Mouse (Mus musculus) neural tube, embryonic 14.5 days (tissue): ENCODE results near the gene Pros1. TPM values are rescaled to one million over a fixed set of nuclear protein-coding genes. Genes with fewer than 3 reads are reported as not detected.
A peak's percentile ranks its signal among the peaks of the same experiment; 100 is the strongest.

ENCODE experiments used
- ATAC-seq: fragments of 200-750 bp; cut with Nextera tagmentation; 2 replicates; pipeline ENCODE4 v1.8.0; 2017; ENCODE audit warnings: low read depth, mild to moderate bottlenecking, moderate TSS enrichment, moderate library complexity
- H3K27ac ChIP-seq: fragments of 300-500 bp; sonication (generic); 2 replicates; pipeline ENCODE4 v1.5.1; 2014; ENCODE audit warnings: low read depth, mild to moderate bottlenecking, control low read depth, low read length, moderate library complexity, mixed read lengths
- H3K27me3 ChIP-seq: fragments of 300-500 bp; sonication (generic); 2 replicates; pipeline ENCODE4 v1.6.1; 2014; ENCODE audit warnings: low read length; ENCODE audit not compliant: control insufficient read depth, insufficient read depth
- H3K36me3 ChIP-seq: fragments of 300-500 bp; sonication (generic); 2 replicates; pipeline ENCODE4 v1.6.1; 2014; ENCODE audit warnings: low read length, mixed read lengths; ENCODE audit not compliant: control insufficient read depth, insufficient read depth
- H3K4me1 ChIP-seq: fragments of 300-500 bp; sonication (generic); 2 replicates; pipeline ENCODE4 v1.6.1; 2014; ENCODE audit warnings: low read length; ENCODE audit not compliant: control insufficient read depth, insufficient read depth
- H3K4me2 ChIP-seq: fragments of 300-500 bp; sonication (generic); 2 replicates; pipeline ENCODE4 v1.6.1; 2014; ENCODE audit warnings: mild to moderate bottlenecking, low read depth, low read length, control low read depth
- H3K4me3 ChIP-seq: fragments of 300-500 bp; sonication (generic); 2 replicates; pipeline ENCODE4 v1.5.1; 2014; ENCODE audit warnings: low read depth, low read length, control low read depth, mixed read lengths
- H3K9ac ChIP-seq: fragments of 300-500 bp; sonication (generic); replicated peaks from 2 replicates; pipeline ENCODE4 v1.6.1; 2014; ENCODE audit warnings: low read depth, mild to moderate bottlenecking, control low read depth, low read length, mixed read lengths
- H3K9me3 ChIP-seq: fragments of 300-500 bp; sonication (generic); 2 replicates; pipeline ENCODE4 v1.6.1; 2016; ENCODE audit warnings: low read length; ENCODE audit not compliant: control insufficient read depth
- WGBS: fragments of 180-500 bp; shearing (Covaris S2); extraction: QIAGEN DNeasy Blood & Tissue Kit; methylation state at CpG from one replicate; pipeline ENCODE4 v1.1.7; 2014; 5-methylcytosine and 5-hydroxymethylcytosine counted together
- polyA plus RNA-seq: library from polyadenylated mRNA; unstranded; fragments of >200 nt; fragmentation: Nextera tagmentation; extraction: Ambion mirVana; gene quantifications from 2 replicates; pipeline ENCODE4 v1.2.1, GENCODE M21; 2014

The Pros1 gene
- polyA plus RNA-seq, 1 experiment from 2014 or later: 12.2 TPM

DNA sequence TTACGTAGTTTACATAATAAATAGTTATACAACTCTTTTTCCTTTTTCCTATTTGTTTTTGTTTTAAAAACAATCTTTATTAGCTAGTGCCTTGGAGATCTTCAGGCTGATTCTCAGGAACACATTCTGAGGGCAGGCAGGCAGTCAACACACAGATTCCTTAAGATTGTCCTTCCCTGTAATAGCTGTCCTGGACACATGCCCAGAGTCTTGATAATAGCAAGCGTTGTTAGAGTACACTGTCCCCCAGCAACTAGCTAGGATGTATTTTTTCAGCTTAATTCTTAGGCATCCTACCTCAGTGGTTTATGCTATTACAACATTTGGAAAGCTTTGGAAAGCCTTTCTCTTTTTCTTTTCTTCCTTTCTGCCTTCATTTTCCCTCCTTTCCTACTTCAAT lies 58.1 kb downstream of the Pros1 start:
- 82% methylated on average over 2 of the region's 2 CpGs for WGBS
- Histone ChIP-seq H3K36me3 (no peaks in the 10 kb centered on the region), H3K27ac (no peak overlapping the region), H3K9me3 (no peaks in the 10 kb centered on the region), H3K27me3 (no peaks in the 10 kb centered on the region), H3K4me2 (no peak overlapping the region), H3K4me3 (no peak overlapping the region), H3K9ac (no peak overlapping the region), H3K4me1 (no peaks in the 10 kb centered on the region)
- no peak for ATAC-seq

- Histone ChIP-seq H3K4me1 (no peaks in the 10 kb centered on the region), H3K36me3 (no peaks in the 10 kb centered on the region), H3K4me2 (no peak overlapping the region), H3K27me3 (no peaks in the 10 kb centered on the region), H3K9ac (no peak overlapping the region), H3K27ac (no peak overlapping the region), H3K9me3 (no peaks in the 10 kb centered on the region), H3K4me3 (no peak overlapping the region)
- 89% methylated on average over 5 of the region's 5 CpGs for WGBS
- ATAC-seq: no peak
These were observed 61.4 kb downstream of the Pros1 start for GRCm38 (mm10) chr16:62915530-62915929.

- ATAC-seq: no peak
These were observed 68.1 kb downstream of the Pros1 start for GRCm38 (mm10) chr16:62922245-62922644.

DNA sequence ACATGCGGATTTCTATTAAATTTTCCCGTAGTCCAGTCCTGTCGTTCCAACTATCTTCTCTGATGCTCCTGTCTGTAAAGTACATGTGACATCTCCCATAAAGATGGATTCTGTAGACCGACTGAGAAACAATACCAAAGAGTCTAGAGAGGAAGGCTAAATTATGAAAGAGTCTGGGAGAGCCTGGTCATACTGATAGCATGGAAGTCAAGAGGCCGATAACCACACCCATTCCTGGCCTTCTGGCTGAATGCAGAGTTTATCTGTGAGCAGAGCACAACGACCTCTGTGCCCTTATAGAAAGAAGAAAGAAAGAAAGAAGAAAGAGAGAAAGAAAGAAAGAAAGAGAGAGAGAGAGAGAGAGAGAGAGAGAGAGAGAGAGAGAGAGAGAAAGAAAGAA lies 77.2 kb downstream of the Pros1 start:
- H3K9me3 ChIP-seq: no peaks in the 10 kb centered on the region
- no peaks in the 10 kb centered on the region for H3K36me3 ChIP-seq
- no peak overlapping the region for H3K4me3 ChIP-seq
- no peak for ATAC-seq
- no peak overlapping the region for H3K9ac ChIP-seq
- 93% methylated on average over 6 of the region's 6 CpGs for WGBS
- H3K4me1 ChIP-seq: no peaks in the 10 kb centered on the region
- H3K27ac ChIP-seq: no peak overlapping the region
- no peaks in the 10 kb centered on the region for H3K27me3 ChIP-seq
- no peak overlapping the region for H3K4me2 ChIP-seq

More at GRCm38 (mm10) chr16:62922245-62922644, 68.1 kb downstream of the Pros1 start:
- Histone ChIP-seq H3K27me3 (no peaks in the 10 kb centered on the region), H3K4me1 (no peaks in the 10 kb centered on the region), H3K9me3 (no peaks in the 10 kb centered on the region), H3K4me3 (no peak overlapping the region), H3K36me3 (no peaks in the 10 kb centered on the region), H3K4me2 (no peak overlapping the region), H3K9ac (no peak overlapping the region), H3K27ac (no peak overlapping the region)
- 19% methylated on average over 8 of the region's 8 CpGs for WGBS

DNA sequence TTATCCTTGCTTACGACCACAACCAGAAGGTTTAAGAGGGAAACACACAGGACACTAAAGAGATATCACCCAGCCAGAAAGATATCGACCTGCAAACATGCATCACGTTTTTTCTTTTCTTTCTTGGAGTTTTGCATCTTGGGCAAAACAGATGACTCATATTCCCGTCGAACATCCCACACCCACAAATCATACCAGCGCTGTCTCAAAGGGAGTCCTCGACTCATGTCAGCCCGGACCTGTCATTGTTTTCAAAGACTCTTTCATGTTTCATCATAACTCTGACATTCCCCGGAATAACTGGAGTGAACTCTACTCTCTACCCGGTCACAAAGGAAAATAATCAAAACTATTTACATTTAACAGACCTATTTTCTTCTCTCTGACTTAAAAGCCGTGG lies 82.2 kb downstream of the Pros1 start:
- H3K27ac ChIP-seq: no peak overlapping the region
- no peaks in the 10 kb centered on the region for H3K9me3 ChIP-seq
- no peak overlapping the region for H3K4me3 ChIP-seq
- no peaks in the 10 kb centered on the region for H3K36me3 ChIP-seq
- no peak for ATAC-seq
- H3K27me3 ChIP-seq: no peaks in the 10 kb centered on the region
- 76% methylated on average over 11 of the region's 11 CpGs for WGBS
- H3K4me2 ChIP-seq: no peak overlapping the region
- no peak overlapping the region for H3K9ac ChIP-seq
- no peaks in the 10 kb centered on the region for H3K4me1 ChIP-seq

DNA sequence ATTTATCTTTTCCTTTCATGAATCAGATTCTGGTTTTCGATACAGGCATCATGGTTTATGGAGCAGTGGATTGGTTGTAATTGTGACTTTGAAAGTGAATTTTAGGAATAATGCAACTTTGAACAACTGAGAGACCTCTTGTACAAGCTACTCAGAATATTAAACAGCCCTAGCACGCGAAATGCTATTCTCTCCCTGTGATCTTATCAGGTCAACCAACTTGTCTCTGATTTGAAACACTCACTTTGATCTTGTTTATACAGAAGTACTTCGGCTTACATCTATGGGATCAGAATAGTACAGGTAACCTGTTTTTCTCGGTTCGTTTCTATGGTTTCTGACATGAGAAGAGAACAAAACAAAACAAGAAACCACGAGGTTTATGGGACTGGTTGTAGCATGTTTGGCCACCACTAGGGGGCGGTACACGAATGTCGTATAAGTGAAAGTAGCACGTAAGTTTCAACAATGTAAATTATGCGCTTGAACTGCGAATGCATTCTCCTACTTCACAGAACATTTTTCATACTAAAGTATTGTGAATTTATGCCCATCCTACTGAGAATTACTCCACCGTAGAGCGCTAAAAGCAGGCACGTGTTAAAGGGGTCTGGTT lies 86.4 kb downstream of the Pros1 start:
- Histone ChIP-seq H3K4me3 (no peak overlapping the region), H3K4me2 (peak overlapping the region; percentile 35; the same call in 1 of the 2 replicates), H3K9me3 (no peaks in the 10 kb centered on the region), H3K27me3 (no peaks in the 10 kb centered on the region), H3K4me1 (peaks cover 7% of the 10 kb centered on the region; the same call in 1 of the 2 replicates), H3K9ac (no peak overlapping the region), H3K27ac (no peak overlapping the region), H3K36me3 (no peaks in the 10 kb centered on the region)
- WGBS: 19% methylated on average over 16 of the region's 16 CpGs
- peak; percentile 77 for ATAC-seq

GRCm38 (mm10) chr16:62941763-62942162 lies 87.7 kb downstream of the Pros1 start:
- Histone ChIP-seq H3K4me1 (peaks cover 7% of the 10 kb centered on the region; the same call in 1 of the 2 replicates), H3K4me2 (no peak overlapping the region), H3K36me3 (no peaks in the 10 kb centered on the region), H3K27me3 (no peaks in the 10 kb centered on the region), H3K9ac (no peak overlapping the region), H3K27ac (no peak overlapping the region), H3K9me3 (no peaks in the 10 kb centered on the region), H3K4me3 (no peak overlapping the region)
- ATAC-seq: no peak
- WGBS: 41% methylated on average over 10 of the region's 10 CpGs

- no peaks in the 10 kb centered on the region for H3K27me3 ChIP-seq
- H3K4me1 ChIP-seq: peaks cover 7% of the 10 kb centered on the region; the same call in 1 of the 2 replicates
- no peak overlapping the region for H3K4me3 ChIP-seq
- peak; percentile 76 for ATAC-seq
- no peak overlapping the region for H3K27ac ChIP-seq
- no peaks in the 10 kb centered on the region for H3K36me3 ChIP-seq
- H3K4me2 ChIP-seq: peak overlapping the region; percentile 0; the same call in 1 of the 2 replicates
- no peak overlapping the region for H3K9ac ChIP-seq
- H3K9me3 ChIP-seq: no peaks in the 10 kb centered on the region
- 40% methylated on average over 16 of the region's 16 CpGs for WGBS
These were observed 88.6 kb downstream of the Pros1 start for GRCm38 (mm10) chr16:62942418-62943410.

GRCm38 (mm10) chr16:62958485-62958884 lies 104.4 kb downstream of the Pros1 start:
- no peaks in the 10 kb centered on the region for H3K36me3 ChIP-seq
- peak; percentile 34; the same call in 1 of the 2 replicates for ATAC-seq
- H3K4me3 ChIP-seq: no peak overlapping the region
- H3K9ac ChIP-seq: no peak overlapping the region
- no peaks in the 10 kb centered on the region for H3K9me3 ChIP-seq
- H3K27ac ChIP-seq: no peak overlapping the region
- H3K4me2 ChIP-seq: no peak overlapping the region
- no peaks in the 10 kb centered on the region for H3K27me3 ChIP-seq
- H3K4me1 ChIP-seq: no peaks in the 10 kb centered on the region
- 12% methylated on average over 4 of the region's 4 CpGs for WGBS
